Mouse (Mus musculus): ENCODE measurements around the gene Heatr5b. TPM values are rescaled to one million over a fixed set of nuclear protein-coding genes. Genes with fewer than 3 reads are reported as not detected.

Heatr5b gene
- polyA plus RNA-seq, 3 experiments from 2014 or later = 9.3 to 13.0 (median 11.4) TPM

DNA sequence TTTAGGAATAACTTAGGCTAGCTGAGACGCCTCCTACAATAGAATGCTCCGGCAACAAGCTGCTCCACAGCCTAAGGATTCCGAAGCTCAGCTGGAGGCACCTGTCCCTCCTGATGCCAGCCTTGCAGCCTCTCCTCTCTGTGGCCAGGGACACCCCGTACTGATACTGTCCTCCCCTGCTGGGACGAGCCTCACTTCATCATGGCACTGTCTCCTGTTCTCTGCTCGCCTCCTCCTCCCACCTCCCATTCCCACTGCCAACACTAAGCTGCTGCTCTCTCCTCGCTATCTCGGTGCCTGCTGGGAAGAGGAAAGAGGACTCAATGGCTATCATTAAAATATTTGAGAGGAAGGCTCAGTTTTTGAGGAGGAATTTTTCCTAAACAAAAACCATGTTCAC, 67.6 kb downstream of the Heatr5b start:
- no peak for ATAC-seq

DNA sequence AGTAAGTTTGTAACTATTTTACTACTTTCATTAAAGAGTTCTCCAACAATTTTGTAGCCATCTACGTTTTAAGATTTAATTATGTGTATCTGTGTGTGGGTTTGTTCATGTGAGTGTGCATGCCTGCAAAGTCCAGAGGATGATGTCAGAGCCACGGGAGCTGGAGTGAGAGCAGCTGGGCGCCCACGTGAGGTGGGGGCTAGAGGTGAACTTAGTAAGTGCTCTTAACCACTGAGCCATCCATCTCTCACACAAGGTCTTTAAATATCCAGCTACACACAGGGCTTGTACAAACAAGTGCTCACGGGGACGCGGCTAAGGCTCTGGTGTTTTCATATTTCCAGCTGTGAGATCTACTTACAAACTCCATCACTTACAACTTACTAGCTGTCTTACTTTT, 69.1 kb downstream of the Heatr5b start:
- no peak for ATAC-seq

GRCm38 (mm10) chr17:78763272-78763671, 71.9 kb downstream of the Heatr5b start:
- no peak for ATAC-seq

DNA sequence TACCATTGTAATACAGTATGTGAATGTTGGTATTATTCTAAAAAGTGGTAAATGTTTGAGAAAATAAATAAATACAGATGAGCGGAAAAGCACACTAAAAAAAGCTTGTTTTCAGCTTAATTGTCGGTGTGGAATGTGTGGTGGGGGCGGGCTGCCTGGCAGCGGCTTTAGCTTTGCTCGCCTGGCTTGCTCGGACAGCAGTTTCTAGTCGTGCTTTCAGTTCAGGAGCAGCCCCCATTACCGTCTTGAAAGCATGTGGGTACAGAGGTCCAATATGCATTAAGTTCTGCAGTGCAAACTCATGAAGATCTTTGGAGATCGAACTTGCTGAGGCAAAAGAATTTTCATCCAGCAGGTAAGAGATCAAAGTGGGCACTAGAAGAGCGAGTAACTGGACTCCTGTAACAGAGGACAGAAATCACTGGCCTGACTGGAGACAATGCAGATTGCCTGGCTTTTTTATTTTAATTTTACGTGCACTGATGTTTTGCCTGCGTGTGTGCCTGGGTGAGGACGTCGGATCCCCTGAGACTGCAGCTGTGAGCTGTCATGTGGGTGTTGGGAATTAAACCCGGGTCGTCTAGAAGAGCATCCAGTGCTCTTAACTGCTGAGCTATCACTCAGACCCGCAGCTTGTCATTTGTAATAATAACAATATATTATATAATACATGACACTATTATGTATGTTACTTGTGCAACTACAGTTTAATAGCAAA, 82.1 kb downstream of the Heatr5b start:
- no peak for ATAC-seq

DNA sequence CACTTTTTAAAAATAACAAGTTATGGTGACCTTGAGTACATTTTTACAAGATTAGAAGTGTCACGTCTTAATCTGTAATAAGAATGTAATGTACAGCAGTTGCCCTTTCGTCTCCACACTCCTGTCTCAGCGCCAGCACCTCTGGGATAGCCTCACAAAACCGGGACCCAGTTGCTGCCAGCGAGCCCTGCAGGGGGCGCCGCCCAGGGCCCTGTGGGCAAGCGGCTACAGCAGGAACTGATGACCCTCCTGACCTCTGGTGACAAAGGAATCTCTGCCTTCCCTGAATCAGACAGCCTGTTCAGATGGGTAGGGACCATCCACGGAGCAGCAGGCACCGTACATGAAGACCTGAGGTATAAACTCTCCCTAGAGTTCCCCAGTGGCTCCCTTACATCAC, 83.1 kb downstream of the Heatr5b start:
- ATAC-seq = no peak

- ATAC-seq = no peak
Observed at GRCm38 (mm10) chr17:78748440-78748839, 86.7 kb downstream of the Heatr5b start.

DNA sequence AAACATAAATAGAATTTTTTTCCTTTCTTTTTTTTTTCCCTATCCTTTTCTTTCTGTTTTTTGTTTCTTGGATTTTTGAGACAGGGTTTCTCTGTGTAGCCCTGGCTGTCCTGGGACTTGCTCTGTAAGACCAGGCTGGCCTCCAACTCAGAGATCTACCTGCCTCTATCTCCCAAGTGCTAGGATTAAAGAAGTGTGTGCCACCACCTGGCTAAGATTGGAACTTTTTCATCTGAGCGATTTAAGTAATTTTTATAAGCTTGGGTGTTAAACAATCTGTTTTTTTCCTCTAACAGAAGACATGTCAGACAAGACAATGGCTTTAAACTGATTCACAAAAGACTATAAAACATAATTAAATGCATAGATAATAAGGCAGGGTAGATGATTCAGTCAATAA, 96.7 kb downstream of the Heatr5b start:
- ATAC-seq = no peak

GRCm38 (mm10) chr17:78737771-78738170, 97.4 kb downstream of the Heatr5b start:
- ATAC-seq = no peak

GRCm38 (mm10) chr17:78737096-78737495, 98.1 kb downstream of the Heatr5b start, which contains the start of gene Strn:
Strn (minus strand) TSS chr17:78737196.
- no peak for ATAC-seq

- peak; percentile 91 for ATAC-seq
Observed at GRCm38 (mm10) chr17:78736473-78736988, 98.6 kb downstream of the Heatr5b start.

DNA sequence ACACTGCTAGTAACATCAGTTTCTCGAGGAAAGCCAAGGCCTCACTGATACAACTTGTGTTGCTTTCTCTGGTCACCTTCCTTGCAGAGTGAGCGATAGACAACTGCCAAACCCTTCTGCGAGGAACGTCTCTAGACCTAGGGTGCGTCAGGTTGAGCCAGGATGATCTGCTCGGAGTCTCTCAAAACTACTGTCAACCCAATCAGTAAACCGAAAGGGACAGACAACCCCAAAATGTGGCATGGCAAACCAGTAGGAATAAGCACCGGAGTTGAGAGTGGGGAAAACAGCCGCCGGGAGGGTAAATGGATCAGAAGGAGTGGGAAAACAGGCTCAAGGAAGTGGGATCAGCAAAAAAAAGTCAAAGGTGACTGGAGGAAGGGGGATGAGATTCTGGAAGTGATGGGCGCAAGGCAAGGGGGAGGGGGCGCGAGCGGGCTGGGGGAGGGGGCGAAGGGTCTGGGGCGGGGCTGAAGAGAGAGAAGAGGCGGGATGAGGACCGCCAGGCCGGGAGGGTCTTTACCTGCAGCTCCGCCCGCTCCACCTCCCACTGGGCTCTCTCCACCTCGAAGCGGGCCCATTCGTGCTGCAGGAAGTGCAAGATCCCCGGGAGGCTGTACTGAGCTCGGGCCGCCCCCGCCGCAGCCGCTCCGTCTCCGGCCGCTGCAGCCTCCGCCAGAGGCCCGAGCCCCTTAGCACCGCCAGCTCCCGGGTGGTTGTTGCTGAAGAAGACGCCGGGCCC, 99.3 kb downstream of the Heatr5b start:
- peak; percentile 47 for ATAC-seq

GRCm38 (mm10) chr17:78734806-78735205, 100.4 kb downstream of the Heatr5b start:
- ATAC-seq = no peak

GRCm38 (mm10) chr17:78732056-78732455, 103.1 kb downstream of the Heatr5b start:
- ATAC-seq = no peak

GRCm38 (mm10) chr17:78726746-78727449, 108.3 kb downstream of the Heatr5b start:
- ATAC-seq = no peak

- no peak for ATAC-seq
Observed at GRCm38 (mm10) chr17:78724461-78725055, 110.6 kb downstream of the Heatr5b start.

GRCm38 (mm10) chr17:78721690-78722089, 113.5 kb downstream of the Heatr5b start:
- no peak for ATAC-seq

DNA sequence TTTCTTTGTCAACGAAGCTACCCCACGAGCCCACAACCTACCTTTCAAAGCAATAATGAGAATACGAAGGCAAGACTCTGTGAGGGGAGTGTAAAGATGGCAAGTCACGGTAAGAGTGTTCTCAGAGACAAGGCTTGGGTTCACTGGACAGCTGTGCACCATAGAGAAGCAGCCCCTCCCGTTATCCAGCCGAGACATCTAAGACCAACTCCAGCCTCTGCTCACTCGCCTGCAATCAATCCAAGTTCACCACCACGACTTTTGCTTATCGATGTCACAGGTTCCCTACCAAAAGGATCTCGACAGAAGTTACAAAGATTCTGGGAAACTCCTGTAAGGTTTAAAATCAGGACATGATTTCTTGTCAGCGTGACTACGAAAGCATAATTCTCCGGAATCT, 116.1 kb downstream of the Heatr5b start:
- ATAC-seq = no peak

- no peak for ATAC-seq
Observed at GRCm38 (mm10) chr17:78710258-78710657, 124.9 kb downstream of the Heatr5b start.

DNA sequence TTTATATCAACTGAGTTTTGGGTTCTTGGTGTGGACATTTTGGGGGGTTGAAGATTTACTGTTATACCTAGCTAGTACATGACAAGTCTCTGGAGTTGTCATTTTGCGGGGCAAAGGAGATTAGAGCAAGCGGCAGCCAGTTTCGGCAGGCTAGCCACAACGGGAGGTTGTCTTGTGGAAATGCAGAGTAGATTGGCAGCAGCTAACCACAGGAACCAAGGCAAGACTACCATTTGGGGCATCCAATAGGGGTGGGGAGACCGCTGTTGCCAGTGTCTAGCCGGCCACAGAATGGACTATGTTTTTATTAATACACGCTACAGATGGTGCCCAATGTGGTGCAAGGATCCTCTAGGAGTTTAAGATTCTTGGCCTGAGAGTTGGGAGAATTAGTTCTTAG, 126.7 kb downstream of the Heatr5b start:
- ATAC-seq = no peak

DNA sequence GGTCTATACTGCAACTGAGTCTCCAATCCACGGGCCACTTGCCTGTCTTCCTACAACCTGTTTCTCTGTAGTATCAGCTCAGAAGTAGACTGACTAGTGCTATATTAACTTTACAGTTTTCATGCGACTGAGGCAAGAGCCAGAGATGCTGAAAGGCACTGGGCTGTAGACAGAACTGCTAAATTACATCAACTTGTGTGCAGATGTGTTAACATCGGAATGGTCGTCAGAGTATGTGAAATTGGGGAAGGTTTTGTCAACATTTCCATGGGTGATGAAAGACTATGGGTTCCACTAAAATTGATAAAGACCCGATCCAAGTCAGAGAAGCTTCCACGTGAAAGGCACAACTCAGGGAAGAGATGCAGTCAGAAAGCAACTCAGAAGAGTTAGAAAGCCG, 132.2 kb downstream of the Heatr5b start:
- ATAC-seq = no peak

All from inflammation-experienced regulatory T-cells, adult 6 months (primary cell).